Mouse (Mus musculus) T-helper 1 cell (primary cell): Measurements from ENCODE around the gene Sdf4.

ENCODE experiments used
- in situ Hi-C: fragments of 300-600 bp; cut with MboI, MseI; formaldehyde crosslinking; loops from one replicate; pipeline ENCODE4 v1.15.1; 2025; ENCODE audit warnings: high pct_unique_total_duplicates

The Sdf4 gene

DNA sequence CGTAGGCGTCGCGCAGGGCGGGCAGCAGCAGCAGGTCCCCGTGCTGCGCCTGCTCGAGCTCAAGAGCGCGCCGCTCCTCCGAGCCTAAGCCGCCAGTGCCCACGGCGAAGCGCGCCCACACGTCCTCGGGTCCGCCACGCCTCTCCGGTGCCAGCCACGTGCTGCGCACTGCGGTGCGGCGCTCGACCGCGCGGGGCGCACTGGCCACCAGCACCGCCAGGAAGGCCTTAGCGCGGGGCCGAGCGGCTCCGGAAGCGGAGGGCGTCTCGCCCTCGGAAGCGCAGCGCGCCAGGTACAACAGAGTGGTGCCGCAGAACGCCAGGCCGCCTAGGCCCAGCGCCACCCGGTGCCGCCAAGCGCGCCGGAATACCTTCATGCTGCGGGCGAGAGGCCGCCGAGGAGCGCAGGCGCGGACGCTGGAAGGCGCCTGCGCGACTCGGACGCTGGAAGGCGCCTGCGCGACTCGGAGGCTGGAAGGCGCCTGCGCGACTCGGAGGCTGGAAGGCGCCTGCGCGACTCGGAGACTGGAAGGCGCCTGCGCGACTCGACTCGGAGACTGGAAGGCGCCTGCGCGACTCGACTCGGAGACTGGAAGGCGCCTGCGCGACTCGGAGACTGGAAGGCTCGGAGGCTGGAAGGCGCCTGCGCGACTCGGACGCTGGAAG, at the start of gene Sdf4, which contains the start of gene B3galt6:
Gene Sdf4, plus strand, starts transcription at position 632 of the 665 bp plus-strand sequence.
Gene B3galt6, minus strand, starts transcription at position 409 of the 665 bp plus-strand sequence.
- in situ Hi-C loops, result no loop called here

DNA sequence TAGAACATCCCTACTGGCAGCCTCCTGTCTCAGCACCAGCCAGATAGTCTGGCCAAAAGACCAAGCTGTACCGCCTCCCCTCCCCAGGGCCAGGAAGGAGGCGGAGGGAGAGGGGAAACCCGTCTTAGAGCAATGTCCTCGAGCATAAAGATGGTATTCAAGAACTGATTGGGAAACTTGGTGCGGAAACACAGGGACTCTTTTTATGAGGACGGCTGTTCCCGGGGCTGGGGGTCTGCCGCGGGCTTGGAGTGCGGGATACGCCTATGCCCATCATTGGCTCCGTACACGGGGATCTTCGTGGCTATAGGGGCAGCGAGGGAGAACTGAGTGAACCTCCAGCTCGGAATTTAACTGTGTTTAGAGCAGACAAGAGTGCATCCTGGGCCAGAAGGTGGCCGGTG, 49.6 kb upstream of the Sdf4 start:
- in situ Hi-C loops, result loop anchor here (5.0 kb wide), 1 partner anchor 51 kb away; the partner anchor contains the start of genes Acap3 and Pusl1

DNA sequence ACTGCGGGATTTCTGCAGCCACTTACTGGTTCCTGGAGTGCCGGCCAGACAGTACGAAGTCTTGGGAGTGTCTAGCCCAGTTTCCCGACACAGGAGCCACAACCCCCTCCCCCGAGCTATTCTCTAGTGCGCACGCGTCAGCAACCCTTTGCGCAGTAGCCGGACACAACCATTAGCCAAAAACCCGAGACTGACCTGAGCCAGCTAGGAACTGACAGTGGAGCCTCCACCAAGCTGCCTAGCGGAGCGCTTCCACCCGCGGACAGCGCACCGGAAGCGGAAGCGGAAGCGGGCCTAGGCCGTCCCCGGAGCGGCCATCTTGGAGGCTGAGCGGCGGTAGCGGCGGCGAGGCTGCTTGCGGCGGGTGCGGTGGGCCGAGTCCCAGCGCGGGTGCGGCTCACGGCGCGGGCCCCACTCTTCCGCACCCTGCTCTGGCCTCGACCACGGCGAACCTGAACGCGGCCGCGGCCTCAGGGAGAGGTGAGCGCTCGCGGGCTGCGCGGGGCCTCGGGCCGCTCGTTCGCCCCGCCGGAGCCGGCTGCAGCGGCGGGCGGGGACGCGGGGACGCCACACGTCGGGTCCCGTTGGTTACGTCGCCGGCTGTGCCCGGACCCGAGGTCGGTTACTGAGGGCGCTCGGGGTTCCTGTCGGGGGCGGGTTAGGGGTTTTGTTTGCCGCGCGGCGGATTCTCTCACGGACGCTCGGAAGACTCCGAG, 49.0 kb upstream of the Sdf4 start, which contains the start of gene Ube2j2:
Gene Ube2j2, plus strand, starts transcription at position 298 of the 716 bp plus-strand sequence.
- in situ Hi-C loops, result loop anchor here (5.0 kb wide), 1 partner anchor 51 kb away; the partner anchor contains the start of genes Acap3 and Pusl1

DNA sequence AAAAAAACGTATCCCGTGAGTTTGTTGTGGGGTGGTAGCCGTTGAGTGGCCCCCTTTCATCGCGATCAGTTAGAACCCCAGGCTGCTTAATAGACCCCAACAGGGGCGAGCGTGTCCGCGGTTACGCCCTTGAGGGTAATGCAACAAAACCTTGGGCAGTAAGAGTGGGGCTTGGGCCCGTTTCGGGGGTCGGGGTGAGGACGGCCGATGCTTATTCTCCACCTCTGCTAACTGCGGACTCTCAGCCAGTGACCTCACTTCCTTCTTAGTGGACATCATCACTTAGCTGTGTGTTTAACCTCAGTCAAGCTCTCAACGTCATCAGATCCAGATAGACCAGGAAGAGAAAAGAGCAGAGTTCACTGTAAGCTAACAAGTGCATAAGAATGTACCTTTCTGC, 48.4 kb upstream of the Sdf4 start:
- in situ Hi-C loops, result loop anchor here (5.0 kb wide), 1 partner anchor 52 kb away; the partner anchor contains the start of genes Acap3 and Pusl1

DNA sequence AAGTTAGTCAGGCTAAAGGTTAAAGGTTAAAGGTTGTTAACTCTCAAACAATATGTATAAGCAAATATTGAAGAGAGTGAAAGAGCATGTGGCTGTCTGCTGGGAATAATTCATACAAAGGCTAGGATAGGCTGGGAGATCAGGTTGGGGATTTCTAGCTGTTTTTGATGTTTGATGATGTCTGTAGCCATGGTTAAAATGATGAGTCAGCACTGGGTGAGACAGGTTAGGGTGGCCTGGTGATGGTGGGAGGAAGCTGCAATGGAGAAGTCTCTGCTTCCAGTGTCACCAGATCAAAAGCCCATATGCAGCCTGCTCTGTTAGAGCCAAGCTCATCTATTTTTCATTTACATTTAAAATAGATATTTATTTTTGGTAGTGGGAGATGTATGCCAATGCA, 45.6 kb upstream of the Sdf4 start:
- in situ Hi-C loops, result no loop called here

DNA sequence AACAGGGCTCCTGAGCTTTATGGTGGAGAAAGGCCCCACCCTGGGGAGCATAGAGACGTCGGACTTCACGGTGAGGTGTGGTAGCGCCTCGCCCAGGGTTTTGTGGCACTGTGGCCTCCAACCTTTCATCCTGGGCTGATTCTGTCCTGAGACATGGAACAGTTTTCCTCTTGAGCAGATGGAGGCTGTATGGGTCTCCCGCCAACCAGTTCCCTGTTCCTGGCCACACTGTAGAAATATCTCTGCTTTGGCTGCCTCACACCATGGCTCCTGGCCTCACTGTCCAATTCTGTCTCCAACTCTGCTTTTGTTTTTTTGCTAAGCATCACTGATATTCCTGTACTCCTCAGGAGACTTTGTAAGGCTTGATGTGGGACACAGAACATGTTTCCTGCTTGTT, 37.2 kb upstream of the Sdf4 start:
- in situ Hi-C loops, result no loop called here

DNA sequence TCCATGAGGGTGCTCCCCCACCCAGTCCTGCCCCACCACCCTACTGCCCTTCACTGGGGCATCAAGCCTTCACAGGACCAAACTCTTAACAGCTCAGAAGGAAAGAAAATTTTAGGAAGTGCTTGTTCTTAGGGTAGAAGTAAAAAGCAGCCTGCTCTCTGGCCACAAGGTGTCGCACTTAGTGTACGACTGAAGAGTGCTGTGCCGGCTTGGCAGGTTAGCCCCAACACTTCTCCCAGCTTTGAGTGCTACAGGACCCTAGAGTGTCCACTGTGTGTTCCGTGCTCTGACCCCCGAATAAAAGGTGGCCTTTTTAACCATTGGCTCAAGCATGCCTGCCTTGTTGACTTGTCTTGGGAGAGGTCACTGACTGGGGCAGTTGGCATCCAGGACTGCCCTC, 33.4 kb upstream of the Sdf4 start:
- in situ Hi-C loops, result no loop called here

DNA sequence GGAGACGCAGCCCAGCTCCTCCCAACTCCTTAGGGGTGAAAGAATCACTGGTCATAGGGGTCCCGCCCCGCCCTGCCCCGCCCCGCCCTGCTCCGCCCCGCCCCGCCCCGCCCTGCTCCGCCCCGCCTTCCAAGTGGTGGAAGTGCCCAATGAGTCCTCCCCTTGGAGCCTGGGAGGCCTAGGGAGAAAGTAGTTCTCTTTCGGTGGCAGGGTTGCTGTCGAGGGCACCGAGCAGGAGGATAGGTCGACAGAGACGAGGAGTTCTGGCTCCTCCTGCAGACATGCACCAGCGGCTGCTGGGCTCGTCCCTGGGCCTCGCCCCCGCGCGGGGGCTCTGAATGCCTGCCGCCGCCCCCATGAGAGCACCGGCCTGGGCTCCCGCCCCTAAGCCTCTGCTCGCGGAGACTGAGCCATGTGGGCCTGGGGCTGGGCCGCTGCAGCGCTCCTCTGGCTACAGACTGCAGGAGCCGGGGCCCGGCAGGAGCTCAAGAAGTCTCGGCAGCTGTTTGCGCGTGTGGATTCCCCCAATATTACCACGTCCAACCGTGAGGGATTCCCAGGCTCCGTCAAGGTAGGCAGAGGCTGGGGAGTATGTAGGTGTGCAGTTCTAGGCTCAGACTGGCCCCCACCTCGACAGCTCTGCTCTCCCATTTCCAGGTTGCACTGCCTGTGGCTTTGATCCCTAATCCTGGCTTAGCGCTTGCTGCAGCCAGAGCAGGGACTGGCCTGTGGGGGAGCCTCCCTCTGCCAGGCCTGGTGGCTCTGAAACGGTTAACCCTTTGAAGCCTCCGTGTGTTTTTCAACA, 30.3 kb upstream of the Sdf4 start, which contains the start of gene C1qtnf12:
Gene C1qtnf12, plus strand, starts transcription at position 152 of the 805 bp plus-strand sequence.
- in situ Hi-C loops, result loop anchor here (5.0 kb wide), 1 partner anchor 70 kb away; no protein-coding TSS in a partner anchor

DNA sequence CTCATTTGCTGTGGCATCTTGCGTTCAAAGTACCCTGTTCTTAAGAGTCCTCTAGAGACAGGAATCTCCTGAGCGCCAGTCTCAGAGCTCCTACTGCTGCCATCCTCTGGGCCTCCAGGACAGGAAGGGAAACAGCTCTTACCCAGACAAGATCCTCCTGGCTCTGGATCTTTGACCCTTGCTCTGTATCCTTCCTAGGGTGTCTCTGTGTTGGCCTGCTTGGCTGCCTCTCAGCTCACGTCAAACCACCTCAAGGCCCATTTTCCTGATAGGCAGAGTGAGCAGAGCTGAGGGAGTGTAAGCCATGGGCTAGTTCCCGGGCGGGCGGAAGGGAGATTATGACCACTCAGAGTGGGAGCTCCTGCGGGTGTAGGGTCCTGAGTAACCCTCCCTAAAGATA, 29.6 kb upstream of the Sdf4 start:
- in situ Hi-C loops, result loop anchor here (5.0 kb wide), 1 partner anchor 69 kb away; no protein-coding TSS in a partner anchor

DNA sequence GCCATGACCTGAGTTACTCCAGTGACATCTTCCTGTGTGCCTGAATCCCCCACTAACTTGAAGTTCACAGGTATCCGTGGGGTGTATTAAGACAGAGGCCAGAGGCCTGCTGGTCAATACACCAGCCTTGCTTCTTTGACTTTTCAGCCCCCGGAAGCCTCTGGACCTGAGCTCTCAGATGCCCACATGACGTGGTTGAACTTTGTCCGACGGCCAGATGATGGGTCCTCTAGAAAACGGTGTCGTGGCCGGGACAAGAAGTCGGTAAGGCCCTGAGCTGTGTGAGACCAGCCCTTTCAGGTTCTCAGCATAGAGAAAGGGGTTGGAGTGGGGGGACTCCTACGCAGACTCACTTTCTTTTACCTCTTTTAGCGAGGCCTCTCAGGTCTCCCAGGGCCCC, 28.3 kb upstream of the Sdf4 start:
- in situ Hi-C loops, result loop anchor here (5.0 kb wide), 1 partner anchor 68 kb away; no protein-coding TSS in a partner anchor

DNA sequence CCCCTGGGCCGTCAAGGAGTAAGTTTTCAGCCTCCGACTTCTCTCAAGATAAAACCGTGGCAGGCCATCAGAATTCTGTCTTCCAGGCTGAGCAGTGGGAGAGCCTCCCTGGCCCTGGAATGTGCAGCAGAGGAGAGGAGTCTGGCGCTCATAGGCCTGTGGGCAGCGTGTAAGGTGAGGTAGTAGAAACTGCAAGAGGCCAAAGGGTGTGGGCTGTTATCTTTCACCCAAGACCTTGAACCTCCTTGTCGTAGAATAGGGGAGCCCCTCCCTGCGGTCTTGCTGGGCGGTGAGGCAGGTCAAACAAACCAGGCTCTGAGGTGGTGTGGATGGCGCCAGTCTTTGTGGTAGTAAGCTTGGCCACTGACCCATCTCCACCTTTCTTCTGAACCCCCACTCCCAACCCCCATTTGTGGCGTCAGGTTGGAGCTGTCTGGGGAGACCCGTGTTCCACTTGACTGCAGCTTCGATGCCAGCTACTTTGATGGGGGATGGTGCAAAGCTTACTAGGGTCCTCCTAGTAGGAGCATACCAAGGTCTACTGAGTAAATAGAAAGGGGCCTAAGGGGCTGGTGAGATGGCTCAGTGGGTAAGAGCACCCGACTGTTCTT, 23.5 kb upstream of the Sdf4 start:
- in situ Hi-C loops, result no loop called here

DNA sequence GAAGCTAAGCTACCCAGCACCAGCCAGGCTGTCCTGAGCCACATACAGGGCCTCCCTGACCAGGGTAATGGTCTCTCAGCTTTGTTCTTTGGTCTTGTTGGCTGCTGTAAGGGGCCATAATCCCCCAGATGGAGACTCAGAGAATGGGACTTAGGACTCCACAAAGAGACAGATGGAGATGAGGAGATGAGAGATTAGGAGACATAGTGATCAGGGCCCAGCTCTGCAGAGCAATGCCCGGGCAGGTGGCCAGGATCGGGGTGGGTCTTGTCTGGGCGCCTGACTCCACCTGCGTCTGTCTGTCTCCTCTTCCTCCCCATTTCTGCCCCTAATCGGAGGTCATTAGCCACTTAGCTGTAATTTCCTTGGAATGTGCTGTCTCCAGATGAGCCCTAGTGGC, 22.4 kb upstream of the Sdf4 start:
- in situ Hi-C loops, result no loop called here

DNA sequence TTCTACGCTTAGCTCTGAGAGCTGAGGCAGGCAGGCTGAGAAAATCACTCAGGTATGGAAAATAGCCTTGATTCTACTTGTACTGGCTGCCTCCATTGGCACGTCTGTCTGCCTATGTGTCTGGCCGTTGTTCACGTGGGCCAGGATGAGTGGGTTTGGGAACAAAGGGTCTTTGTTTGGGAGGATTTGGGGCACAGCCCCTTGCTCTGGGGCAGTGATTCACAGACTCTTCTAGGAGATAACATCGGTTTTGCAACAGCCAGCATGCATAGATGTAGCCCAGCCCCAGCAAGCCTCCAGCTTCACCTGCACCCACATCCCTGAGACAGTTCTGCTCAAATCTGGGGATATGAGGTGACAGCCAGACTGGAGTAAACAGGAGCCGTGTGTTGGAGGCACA, 20.0 kb upstream of the Sdf4 start:
- in situ Hi-C loops, result no loop called here

DNA sequence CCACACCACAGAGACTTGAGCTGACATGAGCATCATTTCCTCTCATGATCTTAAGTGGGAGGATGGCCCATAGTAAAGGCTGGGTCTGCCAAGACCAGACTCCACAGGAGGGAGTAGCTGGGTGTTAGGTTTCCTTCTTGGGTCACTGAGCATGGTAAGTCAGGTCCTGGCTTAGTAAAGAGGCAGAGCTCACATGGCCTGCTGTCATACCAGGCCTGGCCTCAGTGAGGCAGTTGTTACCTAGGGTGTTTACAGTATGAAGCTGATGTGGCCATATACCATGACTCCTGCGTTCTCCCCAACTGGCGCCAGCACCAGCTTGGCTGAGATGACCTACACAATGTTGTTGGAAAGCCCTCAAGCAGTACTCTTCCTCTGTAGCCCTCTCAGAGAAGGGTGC, 19.4 kb upstream of the Sdf4 start:
- in situ Hi-C loops, result no loop called here

DNA sequence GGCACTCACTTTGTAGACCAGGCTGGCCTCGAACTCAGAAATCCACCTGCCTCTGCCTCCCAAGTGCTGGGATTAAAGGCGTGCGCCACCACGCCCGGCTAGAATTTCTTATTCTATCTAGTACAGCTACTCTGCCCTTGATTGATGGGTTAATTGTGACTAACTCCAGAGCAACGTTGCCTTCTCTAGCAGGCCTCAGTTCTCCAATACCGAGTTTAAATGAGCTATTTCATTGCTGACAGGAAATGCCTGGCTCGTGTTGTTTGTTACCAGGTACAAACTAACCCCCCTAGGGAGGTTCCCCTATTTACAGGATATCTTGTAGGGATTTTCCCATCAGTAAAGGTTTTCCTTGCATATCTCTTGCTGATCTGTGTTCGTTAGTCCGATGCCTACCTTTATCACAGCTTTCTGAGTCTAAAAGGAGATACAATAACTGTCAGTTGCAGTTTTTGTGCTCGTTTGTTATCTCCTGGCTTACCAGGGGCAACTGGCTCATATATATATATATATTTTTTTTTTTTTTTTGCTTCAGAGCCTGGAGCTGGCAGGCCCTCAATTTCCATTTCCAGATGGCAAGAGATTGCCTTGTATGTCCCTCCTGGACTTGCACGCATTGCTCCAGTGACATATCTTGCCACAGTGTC, 11.1 kb upstream of the Sdf4 start:
- in situ Hi-C loops, result no loop called here

DNA sequence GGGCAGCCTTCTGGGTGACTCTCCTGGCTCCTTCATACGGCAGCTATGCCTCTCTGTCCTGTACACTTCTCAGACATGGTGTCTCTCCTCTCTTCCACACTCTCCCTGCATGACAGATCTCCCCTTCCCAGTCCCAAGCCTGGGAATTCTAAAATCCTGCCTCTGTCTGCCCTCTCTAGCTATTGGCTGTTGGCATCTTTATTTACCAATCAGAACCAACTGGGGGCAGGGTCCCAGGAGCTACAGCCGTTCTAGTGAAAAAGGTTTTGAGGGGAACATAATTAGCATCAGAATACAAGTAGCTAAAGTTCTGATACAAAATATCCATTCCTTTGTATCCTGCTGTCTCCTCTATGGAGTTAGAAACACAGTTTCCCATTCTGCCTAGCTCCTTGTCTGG, 8.9 kb upstream of the Sdf4 start:
- in situ Hi-C loops, result no loop called here

DNA sequence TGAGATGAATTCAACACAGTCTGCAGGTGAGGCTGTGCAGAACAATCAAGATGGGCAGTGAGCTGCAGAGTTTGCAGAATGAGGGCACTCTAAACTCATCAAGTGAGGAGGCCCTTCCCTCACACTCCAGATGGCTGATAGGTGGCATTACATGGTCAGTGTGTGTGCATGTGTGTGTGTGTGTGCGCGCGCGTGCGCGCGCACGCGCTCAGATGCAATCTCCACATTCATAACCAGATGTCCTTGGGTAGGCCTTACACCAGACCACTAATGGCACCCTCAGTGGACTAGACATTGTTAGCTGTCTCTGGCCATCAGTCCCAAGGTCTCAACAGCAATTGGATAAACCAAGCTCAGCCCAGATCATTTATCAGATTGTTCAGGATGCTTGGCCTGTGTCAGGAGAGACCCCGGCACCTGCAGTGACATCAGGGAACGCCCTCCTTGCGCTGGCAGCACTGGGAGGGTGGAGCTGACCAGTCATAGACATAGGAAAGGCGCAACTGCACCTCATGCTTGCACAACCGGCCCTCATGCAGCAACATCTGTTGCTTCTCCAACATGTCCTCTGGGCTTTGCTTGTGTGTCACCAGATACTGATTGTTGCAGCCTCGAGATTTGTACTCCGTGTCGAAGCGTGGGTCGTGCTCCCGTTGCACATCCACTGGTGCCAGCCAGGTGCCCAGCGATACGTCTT, 1.3 kb upstream of the Sdf4 start:
- in situ Hi-C loops, result no loop called here

DNA sequence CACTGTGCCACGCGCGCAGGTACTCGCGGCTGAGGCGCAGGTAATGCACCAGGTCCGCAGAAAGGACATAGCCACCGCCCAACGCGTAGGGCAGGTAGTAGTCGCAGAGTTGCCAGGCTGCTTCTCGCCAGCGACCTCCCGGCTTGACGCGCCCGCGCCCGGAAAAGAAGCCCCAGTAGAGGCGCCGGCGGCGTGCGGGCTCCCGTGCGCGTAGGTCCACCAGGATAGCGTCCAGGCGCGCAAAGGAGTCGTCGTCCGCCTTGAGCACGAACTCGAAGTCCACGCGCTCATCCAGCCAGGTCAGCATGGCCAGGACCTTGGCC, 803 bp upstream of the Sdf4 start:
- in situ Hi-C loops, result no loop called here

DNA sequence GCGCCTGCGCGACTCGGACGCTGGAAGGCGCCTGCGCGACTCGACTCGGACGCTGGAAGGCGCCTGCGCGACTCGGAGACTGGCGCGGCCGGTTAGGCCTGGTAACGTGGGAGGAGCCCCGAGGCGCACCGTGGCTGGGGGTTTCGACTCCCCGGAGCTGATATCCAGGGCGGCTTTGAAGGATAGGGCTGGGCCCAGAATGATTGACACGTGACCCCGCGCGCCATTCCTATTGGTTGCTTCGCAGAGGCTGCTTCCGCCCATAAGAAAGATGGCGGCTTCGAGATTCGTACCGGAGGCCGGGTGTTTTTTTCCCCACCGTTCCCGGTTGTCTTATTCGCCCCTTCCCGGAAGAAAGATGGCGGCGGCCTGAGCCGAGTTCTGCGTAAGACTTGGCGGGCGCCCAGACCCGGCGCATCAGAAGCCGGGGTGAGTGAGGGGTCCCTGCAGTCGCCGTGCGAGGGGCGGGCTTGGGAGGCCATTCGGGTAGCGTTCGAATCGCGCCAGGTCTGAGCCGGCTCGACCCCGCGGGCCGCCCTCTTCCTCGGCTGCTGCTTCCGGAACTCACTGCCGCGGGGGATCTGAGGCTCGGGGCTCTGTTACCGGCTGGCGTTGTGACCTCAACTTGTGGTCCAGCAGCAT, 355 bp downstream of the Sdf4 start:
- in situ Hi-C loops, result no loop called here

DNA sequence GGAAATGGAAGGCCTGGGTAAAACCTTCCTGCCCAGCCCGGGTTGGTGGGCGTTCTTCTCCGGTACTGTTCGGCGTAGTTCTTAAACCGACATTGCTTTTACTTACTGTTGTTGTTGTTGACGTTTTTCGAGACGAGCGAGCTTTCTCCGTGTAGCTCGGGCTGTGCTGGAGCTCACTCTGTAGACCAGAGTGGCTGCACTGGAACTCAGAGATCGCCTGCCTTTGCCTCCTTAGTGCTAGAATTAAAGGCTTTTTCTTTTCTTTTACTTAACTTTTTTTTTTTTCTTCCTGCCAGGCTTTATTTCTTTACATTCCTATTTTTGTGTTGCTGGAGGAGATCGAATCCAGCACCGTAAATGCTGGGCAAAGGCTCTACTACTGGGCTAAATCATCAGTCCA, 934 bp downstream of the Sdf4 start:
- in situ Hi-C loops, result no loop called here
